Mouse (Mus musculus): ENCODE measurements around the gene Cfap61.

DNA sequence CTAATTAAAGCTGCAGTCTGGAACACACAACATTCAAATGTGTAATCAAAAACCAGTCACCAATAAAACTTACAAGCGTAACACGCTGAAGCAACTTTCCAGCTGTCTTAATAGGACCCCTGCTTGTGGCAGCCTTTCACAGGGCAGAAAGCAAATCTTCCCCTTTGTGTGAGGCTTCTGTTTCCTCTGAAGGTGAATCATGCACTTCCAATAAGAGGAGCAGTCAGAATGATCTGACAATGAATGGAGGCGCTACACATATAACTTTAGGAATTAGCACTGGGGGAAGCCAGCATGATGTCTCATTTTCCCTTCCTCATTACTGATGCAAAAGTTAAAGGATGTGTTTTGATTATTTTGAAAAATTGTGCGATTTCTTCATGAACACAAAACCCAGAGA, 326.6 kb downstream of the Cfap61 start:
- TF ChIP-seq POLR2A (IDR thresholded peaks at IDR 0.05; ENCODE audit: control insufficient read depth in 1 of 2, insufficient read depth in 1 of 2, low read depth in 1 of 2, low read length in 2 of 2, poor library complexity in 1 of 2), result no peak
- TF ChIP-seq CTCF (IDR thresholded peaks at IDR 0.05 in 2 of 3, conservative IDR thresholded peaks at IDR 0.05 in 1 of 3; ENCODE audit: control insufficient read depth in 1 of 3, insufficient read depth in 1 of 3, low read depth in 2 of 3, low read length in 3 of 3, poor library complexity in 1 of 3, severe bottlenecking in 1 of 3), result no peak
- TF ChIP-seq EP300 (IDR thresholded peaks at IDR 0.05; ENCODE audit: low read depth in 1 of 2, low read length in 2 of 2), result no peak

All from MEL (cell line).